Mouse (Mus musculus): ENCODE results near the gene Mlycd. TPM values are rescaled to one million over a fixed set of nuclear protein-coding genes. Genes with fewer than 3 reads are reported as not detected.

Gene Mlycd
- polyA plus RNA-seq, 1 experiment from 2014 or later: 20.6 TPM

DNA sequence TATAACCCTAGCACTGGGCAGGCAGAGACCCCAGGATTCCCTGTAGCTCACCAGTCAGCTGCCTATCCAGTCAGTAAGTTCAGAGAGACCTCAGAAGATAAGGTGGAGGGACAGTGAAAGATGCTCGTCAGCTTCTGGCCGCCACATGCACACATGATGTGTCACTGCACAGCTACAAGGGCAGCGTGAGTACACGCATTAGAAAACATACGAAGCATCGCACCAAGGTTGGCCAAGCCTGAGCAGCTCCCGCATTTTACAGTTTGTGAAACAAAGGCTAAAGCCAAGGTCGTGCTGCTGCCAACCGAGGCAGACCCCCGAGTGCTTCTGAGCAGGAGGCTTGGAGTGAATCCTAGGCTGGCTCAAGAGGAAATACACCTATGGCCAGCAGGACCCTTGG lies 18.9 kb downstream of the Mlycd start:
- no peak for ATAC-seq
- Histone ChIP-seq H3K4me3 (ENCODE audit: low read length) (no peak overlapping the region), H3K4me2 (ENCODE audit: low read depth, low read length) (no peak overlapping the region), H3K36me3 (ENCODE audit: control insufficient read depth, insufficient read depth, low read length) (peaks cover 16% of the 10 kb centered on the region), H3K27ac (ENCODE audit: low read length) (no peak overlapping the region), H3K9ac (ENCODE audit: low read depth, low read length) (no peak overlapping the region), H3K4me1 (ENCODE audit: control insufficient read depth, insufficient read depth, low read length) (peaks cover 4% of the 10 kb centered on the region; the same call in 1 of the 2 replicates), H3K27me3 (replicated peaks; ENCODE audit: control insufficient read depth, insufficient read depth, low read length) (0 out of 2 replicates have a peak, but pooled peaks cover 2% of the 10 kb centered on the region), H3K9me3 (ENCODE audit: control insufficient read depth, low read length) (no peaks in the 10 kb centered on the region)
- WGBS: 86% methylated on average over 10 of the region's 10 CpGs

DNA sequence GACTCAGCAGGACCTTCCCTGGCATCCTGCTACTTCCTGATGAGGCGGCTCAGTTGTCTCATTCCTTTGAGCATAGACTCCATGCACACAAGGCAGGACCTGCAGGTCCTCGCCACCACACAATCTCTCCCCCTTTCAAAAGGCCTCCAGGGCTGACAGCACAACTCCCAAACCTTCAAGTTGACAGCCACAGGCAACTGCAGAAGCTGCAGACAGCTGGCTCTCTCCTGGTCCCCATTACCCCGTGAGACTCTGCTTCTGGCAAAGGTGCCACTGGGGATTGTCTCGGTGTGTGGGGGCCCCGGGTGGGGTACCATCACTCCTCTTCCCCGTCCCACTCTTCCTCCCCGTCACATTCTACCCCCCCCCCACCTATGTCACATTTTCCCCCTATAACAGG lies 25.6 kb downstream of the Mlycd start:
- H3K36me3 ChIP-seq (ENCODE audit: control insufficient read depth, insufficient read depth, low read length): no peaks in the 10 kb centered on the region
- no peak overlapping the region for H3K4me2 ChIP-seq (ENCODE audit: low read depth, low read length)
- H3K27me3 ChIP-seq (replicated peaks; ENCODE audit: control insufficient read depth, insufficient read depth, low read length): 0 out of 2 replicates have a peak, but pooled peaks cover 2% of the 10 kb centered on the region
- 76% methylated on average over 7 of the region's 7 CpGs for WGBS
- H3K4me1 ChIP-seq (ENCODE audit: control insufficient read depth, insufficient read depth, low read length): peaks cover 22% of the 10 kb centered on the region
- no peak for ATAC-seq
- no peak overlapping the region for H3K27ac ChIP-seq (ENCODE audit: low read length)
- no peaks in the 10 kb centered on the region for H3K9me3 ChIP-seq (ENCODE audit: control insufficient read depth, low read length)
- H3K4me3 ChIP-seq (ENCODE audit: low read length): no peak overlapping the region
- H3K9ac ChIP-seq (ENCODE audit: low read depth, low read length): no peak overlapping the region

DNA sequence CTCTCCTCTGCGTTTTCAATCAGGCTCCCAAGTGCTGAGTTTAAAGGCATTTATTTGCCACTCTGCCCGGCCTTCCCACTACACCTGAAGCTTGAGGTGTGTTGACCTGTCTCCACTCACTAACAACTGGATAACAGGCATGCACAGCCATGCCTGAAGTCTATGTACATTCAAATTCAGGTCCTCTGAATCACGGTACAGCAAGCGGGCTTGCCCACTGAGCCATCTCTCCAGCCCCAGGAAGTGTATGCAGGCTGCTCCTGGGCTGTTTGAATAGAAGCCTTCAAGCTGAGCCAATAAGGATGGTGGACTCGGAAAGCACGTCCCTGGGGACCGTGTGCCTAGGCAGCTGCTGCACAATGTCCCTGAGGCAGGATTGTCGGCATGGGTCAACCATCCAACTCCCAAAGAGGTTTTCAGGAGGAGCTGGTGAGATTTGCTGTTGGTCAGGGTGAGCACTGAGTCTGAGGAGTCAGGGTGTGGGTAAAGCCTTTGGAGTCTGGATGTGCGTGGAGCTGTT lies 27.0 kb downstream of the Mlycd start:
- H3K9ac ChIP-seq (ENCODE audit: low read depth, low read length): no peak overlapping the region
- peaks cover 27% of the 10 kb centered on the region for H3K4me1 ChIP-seq (ENCODE audit: control insufficient read depth, insufficient read depth, low read length)
- H3K27me3 ChIP-seq (replicated peaks; ENCODE audit: control insufficient read depth, insufficient read depth, low read length): no peaks in the 10 kb centered on the region
- H3K27ac ChIP-seq (ENCODE audit: low read length): no peak overlapping the region
- no peak overlapping the region for H3K4me2 ChIP-seq (ENCODE audit: low read depth, low read length)
- H3K4me3 ChIP-seq (ENCODE audit: low read length): no peak overlapping the region
- H3K36me3 ChIP-seq (ENCODE audit: control insufficient read depth, insufficient read depth, low read length): no peaks in the 10 kb centered on the region
- ATAC-seq: no peak
- 66% methylated on average over 9 of the region's 9 CpGs for WGBS
- no peaks in the 10 kb centered on the region for H3K9me3 ChIP-seq (ENCODE audit: control insufficient read depth, low read length)

DNA sequence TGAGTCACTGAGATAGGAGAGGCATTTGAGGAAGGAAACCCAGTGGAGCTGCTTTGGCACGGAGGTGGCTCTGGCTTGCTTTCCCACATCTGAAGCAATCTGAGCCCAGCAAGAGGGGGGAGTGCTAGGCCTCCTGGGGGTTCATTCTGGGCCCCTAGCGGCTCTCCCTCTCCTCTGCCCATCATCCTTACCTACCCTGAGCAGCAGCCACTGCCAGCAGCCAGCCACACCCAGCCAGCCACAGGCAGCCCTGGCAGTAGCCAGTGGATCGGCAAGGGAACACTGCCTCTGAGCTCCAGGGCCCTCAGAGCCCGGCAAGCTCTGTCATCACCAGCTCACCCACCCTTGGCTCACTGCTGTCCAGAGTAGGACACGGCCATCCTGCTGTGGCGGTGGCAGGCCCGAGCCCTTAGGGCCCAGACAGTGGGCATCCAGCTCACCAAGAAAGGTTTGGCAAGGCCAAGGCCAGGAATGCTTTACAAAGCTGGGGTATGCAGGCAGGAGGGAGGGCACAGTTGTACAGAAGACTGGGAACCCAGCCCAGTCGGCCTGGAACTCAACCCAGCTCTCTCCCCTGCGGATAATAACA lies 27.5 kb downstream of the Mlycd start:
- Histone ChIP-seq H3K4me2 (ENCODE audit: low read depth, low read length) (no peak overlapping the region), H3K27ac (ENCODE audit: low read length) (no peak overlapping the region), H3K27me3 (replicated peaks; ENCODE audit: control insufficient read depth, insufficient read depth, low read length) (no peaks in the 10 kb centered on the region), H3K4me3 (ENCODE audit: low read length) (no peak overlapping the region), H3K36me3 (ENCODE audit: control insufficient read depth, insufficient read depth, low read length) (no peaks in the 10 kb centered on the region), H3K9ac (ENCODE audit: low read depth, low read length) (no peak overlapping the region), H3K4me1 (ENCODE audit: control insufficient read depth, insufficient read depth, low read length) (peaks cover 27% of the 10 kb centered on the region), H3K9me3 (ENCODE audit: control insufficient read depth, low read length) (no peaks in the 10 kb centered on the region)
- WGBS: 71% methylated on average over 9 of the region's 9 CpGs
- ATAC-seq: no peak

DNA sequence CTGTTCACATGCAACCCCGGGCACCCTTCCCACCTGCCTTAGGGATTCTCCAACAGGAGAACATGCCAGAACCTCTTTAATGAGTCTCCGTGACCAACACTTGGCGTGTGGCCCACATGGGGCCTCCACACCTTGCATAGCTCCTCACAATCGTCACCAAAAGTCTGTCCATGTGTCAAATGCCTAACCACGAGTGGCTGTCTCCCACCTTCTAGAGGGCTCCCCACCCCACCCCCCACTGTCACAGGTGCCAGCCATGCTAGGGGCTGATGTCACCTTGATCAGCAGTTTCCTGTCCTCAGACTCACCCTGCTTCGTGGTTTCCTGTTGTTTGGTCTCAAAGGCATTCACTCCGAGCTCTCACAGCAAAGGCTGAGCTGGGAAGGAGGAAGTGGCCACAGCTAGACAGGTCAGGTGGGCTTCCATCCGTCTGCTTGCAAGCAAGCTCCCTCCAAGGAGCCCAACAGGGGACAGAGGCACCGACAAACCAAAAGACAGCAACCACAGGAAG lies 29.0 kb downstream of the Mlycd start:
- no peak overlapping the region for H3K9ac ChIP-seq (ENCODE audit: low read depth, low read length)
- H3K27me3 ChIP-seq (replicated peaks; ENCODE audit: control insufficient read depth, insufficient read depth, low read length): no peaks in the 10 kb centered on the region
- ATAC-seq: peak; percentile 32; the same call in 1 of the 2 replicates
- no peak overlapping the region for H3K4me3 ChIP-seq (ENCODE audit: low read length)
- H3K9me3 ChIP-seq (ENCODE audit: control insufficient read depth, low read length): no peaks in the 10 kb centered on the region
- H3K27ac ChIP-seq (ENCODE audit: low read length): peak overlapping the region; percentile 68
- 54% methylated on average over 9 of the region's 9 CpGs for WGBS
- no peaks in the 10 kb centered on the region for H3K36me3 ChIP-seq (ENCODE audit: control insufficient read depth, insufficient read depth, low read length)
- H3K4me1 ChIP-seq (ENCODE audit: control insufficient read depth, insufficient read depth, low read length): peaks cover 27% of the 10 kb centered on the region
- H3K4me2 ChIP-seq (ENCODE audit: low read depth, low read length): no peak overlapping the region

DNA sequence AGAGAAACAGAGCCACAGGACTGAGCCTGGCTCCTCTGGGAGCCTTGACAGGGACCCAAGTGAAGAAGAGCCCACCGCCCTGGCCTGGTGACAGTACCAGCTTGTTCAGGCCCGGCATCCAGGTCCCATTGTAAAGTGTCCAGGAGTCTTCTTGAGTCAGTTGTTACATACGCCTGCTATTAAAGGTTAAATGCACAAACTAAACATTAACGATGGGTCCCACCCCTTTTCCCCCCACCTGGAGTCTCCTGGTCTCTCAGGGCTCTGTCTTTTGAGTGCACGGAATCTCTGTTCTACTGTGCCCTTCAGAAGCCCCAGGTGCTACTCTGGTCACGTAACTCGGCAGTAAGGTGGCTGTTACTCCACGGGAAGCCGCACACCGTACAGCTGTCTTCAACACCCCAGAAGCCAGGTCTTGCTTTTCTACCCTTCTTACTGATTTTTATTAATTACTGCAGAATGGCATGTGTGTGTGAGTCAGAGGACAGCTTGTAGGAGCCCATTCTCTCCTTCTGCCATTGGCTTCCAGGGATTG lies 29.6 kb downstream of the Mlycd start:
- H3K27me3 ChIP-seq (replicated peaks; ENCODE audit: control insufficient read depth, insufficient read depth, low read length): no peaks in the 10 kb centered on the region
- H3K4me3 ChIP-seq (ENCODE audit: low read length): no peak overlapping the region
- no peaks in the 10 kb centered on the region for H3K36me3 ChIP-seq (ENCODE audit: control insufficient read depth, insufficient read depth, low read length)
- peak overlapping the region; percentile 68 for H3K27ac ChIP-seq (ENCODE audit: low read length)
- WGBS: 66% methylated on average over 10 of the region's 10 CpGs
- H3K9ac ChIP-seq (ENCODE audit: low read depth, low read length): 0 out of 2 replicates have a peak overlapping the region, but pooled peaks have one; percentile 11
- peak; percentile 11; the same call in 1 of the 2 replicates for ATAC-seq
- H3K4me1 ChIP-seq (ENCODE audit: control insufficient read depth, insufficient read depth, low read length): peaks cover 24% of the 10 kb centered on the region
- H3K4me2 ChIP-seq (ENCODE audit: low read depth, low read length): no peak overlapping the region
- no peaks in the 10 kb centered on the region for H3K9me3 ChIP-seq (ENCODE audit: control insufficient read depth, low read length)

DNA sequence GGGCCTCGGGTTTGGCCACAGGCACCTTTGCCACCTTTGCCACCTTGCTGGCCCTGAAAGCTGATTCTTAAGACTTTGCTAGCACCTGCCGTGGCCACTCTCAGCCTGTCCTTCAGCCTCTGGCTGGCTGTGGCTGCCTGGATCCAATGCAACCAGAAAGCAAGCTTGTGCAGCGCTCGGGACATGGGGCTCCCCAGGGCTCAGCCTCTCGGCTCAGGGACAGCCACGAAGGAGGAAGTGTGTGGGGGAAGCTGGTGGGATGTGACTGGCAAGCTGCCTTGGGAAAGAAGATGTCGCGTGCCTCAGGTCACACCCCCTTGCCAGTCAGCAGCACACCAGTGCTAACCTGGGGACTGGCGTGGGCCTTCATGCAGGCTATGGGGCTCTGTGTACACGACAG lies 30.1 kb downstream of the Mlycd start:
- ATAC-seq: peak; percentile 12; the same call in 1 of the 2 replicates
- Histone ChIP-seq H3K4me3 (ENCODE audit: low read length) (no peak overlapping the region), H3K9me3 (ENCODE audit: control insufficient read depth, low read length) (no peaks in the 10 kb centered on the region), H3K27me3 (replicated peaks; ENCODE audit: control insufficient read depth, insufficient read depth, low read length) (no peaks in the 10 kb centered on the region), H3K4me1 (ENCODE audit: control insufficient read depth, insufficient read depth, low read length) (peaks cover 22% of the 10 kb centered on the region), H3K4me2 (ENCODE audit: low read depth, low read length) (no peak overlapping the region), H3K27ac (ENCODE audit: low read length) (peak overlapping the region; percentile 68), H3K9ac (ENCODE audit: low read depth, low read length) (peak overlapping the region; percentile 11; the same call in 1 of the 2 replicates), H3K36me3 (ENCODE audit: control insufficient read depth, insufficient read depth, low read length) (no peaks in the 10 kb centered on the region)
- WGBS: 70% methylated on average over 10 of the region's 10 CpGs

DNA sequence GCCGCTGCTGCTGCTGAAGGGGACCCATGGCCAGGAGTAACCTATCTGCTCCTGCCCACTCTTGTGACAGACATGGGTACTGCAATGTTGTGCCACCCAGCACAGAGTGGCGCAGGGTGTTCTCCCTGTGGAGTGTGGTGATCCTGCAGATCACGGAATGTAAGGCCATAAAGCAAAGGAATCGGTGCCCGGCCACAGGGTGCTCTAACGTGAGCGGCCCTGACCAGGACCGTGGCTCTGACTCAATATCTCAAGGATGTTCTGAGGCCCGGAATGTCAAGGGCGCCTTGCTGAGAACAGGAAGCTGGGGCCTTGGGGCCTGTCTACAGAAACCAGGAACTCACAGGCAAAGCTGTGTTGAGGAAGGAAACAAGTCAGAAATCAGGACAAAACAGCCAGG lies 30.9 kb downstream of the Mlycd start:
- Histone ChIP-seq H3K4me1 (ENCODE audit: control insufficient read depth, insufficient read depth, low read length) (peaks cover 21% of the 10 kb centered on the region), H3K9ac (ENCODE audit: low read depth, low read length) (peak overlapping the region; percentile 1; the same call in 1 of the 2 replicates), H3K4me3 (ENCODE audit: low read length) (no peak overlapping the region), H3K27ac (ENCODE audit: low read length) (peak overlapping the region; percentile 49), H3K27me3 (replicated peaks; ENCODE audit: control insufficient read depth, insufficient read depth, low read length) (no peaks in the 10 kb centered on the region), H3K4me2 (ENCODE audit: low read depth, low read length) (no peak overlapping the region), H3K9me3 (ENCODE audit: control insufficient read depth, low read length) (no peaks in the 10 kb centered on the region), H3K36me3 (ENCODE audit: control insufficient read depth, insufficient read depth, low read length) (no peaks in the 10 kb centered on the region)
- ATAC-seq: 0 out of 2 replicates have a peak, but pooled peaks have one; percentile 19
- 72% methylated on average over 10 of the region's 10 CpGs for WGBS

DNA sequence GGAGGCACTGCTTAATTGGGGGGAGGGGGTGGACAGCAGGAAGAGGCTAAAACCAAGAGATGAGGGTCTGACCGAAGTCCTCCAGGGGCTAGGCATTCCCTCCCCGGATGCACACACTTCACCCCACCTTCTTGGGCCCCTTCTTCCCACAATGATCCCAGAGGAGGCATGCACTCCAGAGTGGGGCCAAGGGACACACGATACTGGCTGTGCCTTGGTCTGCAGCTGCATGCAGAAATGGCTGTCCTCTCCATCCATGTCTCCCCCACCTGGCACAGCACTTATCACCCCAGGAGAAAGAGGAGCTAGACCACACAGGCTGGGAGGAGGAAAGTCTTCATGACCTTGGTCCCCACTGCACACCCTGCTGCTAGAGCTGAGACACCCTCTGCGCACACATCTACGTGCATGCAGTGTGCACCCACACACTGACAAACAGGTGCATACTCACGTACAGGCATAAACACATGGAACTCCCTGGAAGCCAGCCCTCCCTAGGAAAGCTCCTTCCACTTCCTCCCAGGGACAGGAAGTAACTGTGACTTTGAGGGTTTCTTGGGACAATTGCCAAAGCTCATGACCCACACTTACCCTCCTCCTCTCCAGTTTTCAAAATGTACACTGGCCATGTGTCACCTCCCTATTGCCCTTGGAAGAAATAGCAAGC lies 31.5 kb downstream of the Mlycd start:
- H3K9ac ChIP-seq (ENCODE audit: low read depth, low read length): no peak overlapping the region
- H3K27me3 ChIP-seq (replicated peaks; ENCODE audit: control insufficient read depth, insufficient read depth, low read length): no peaks in the 10 kb centered on the region
- no peaks in the 10 kb centered on the region for H3K36me3 ChIP-seq (ENCODE audit: control insufficient read depth, insufficient read depth, low read length)
- WGBS: 79% methylated on average over 6 of the region's 6 CpGs
- peaks cover 21% of the 10 kb centered on the region for H3K4me1 ChIP-seq (ENCODE audit: control insufficient read depth, insufficient read depth, low read length)
- peak overlapping the region; percentile 23 for H3K27ac ChIP-seq (ENCODE audit: low read length)
- no peak overlapping the region for H3K4me2 ChIP-seq (ENCODE audit: low read depth, low read length)
- no peak overlapping the region for H3K4me3 ChIP-seq (ENCODE audit: low read length)
- peak; percentile 21; the same call in 1 of the 2 replicates for ATAC-seq
- no peaks in the 10 kb centered on the region for H3K9me3 ChIP-seq (ENCODE audit: control insufficient read depth, low read length)

Data from intestine, embryonic 16.5 days (tissue).